In the genomic region with DNA sequence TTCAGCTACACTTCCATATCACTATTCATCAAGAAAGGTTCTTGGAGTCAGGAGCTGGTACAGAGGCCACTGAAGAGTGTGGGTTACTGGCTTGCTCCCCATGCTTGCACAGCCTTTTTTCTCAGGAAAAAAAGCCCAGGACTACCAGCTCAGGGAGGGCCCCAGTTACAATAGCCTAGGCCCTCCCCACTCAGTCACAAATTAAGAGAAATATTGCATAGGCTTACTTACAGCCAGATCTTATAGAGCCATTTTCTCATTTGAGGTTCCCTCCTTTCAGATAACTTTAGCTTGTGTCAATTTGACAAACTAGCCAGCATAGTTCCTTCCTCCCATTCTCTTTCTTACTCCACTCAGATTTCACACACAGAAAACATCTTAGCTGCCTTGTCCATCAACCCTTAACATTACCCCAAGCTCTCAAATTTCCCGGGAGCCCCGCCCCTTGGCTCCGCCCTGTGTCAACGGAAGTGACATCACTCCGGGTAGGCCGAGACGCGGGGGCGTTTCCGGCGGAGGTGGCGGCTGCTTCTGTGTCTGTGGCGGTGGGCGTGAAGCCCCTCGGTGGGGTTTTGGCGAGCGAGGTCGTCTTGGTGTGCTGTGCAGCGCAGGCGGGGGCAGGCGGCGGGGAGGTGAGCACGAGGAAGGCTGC, we compare ENCODE assay signal across 8 mouse cellular contexts. TPM values are rescaled to one million over a fixed set of nuclear protein-coding genes. Genes with fewer than 3 reads are reported as not detected.
DNase-seq lines count a peak whose midpoint lies in the region; ATAC-seq and TF ChIP-seq lines count a peak whose summit lies in the region.

Gene Edc3, plus strand, starts transcription at position 473 of the 652 bp plus-strand sequence.

- 0% methylated on average over 23 of the region's 23 CpGs for WGBS in forebrain, embryonic 16.5 days
- WGBS in liver, postnatal 0 days (ENCODE audit: insufficient replicate concordance), result under 1% methylated on average over 23 of the region's 23 CpGs
- WGBS in neural tube, embryonic 13.5 days, result under 1% methylated on average over 23 of the region's 23 CpGs

- peak within 1 kb of the TSS; percentile 90 for H3K9ac ChIP-seq in forebrain, embryonic 16.5 days (replicated peaks; ENCODE audit: low read depth, low read length)
- H3K9ac ChIP-seq in liver, postnatal 0 days (replicated peaks), result peak within 1 kb of the TSS; percentile 93
- peak within 1 kb of the TSS; percentile 87 for H3K9ac ChIP-seq in neural tube, embryonic 13.5 days

- peak within 1 kb of the TSS; percentile 73 for H3K27ac ChIP-seq in forebrain, embryonic 16.5 days (ENCODE audit: low read length)
- H3K27ac ChIP-seq in liver, postnatal 0 days (ENCODE audit: low read depth), result peak within 1 kb of the TSS; percentile 97
- peak within 1 kb of the TSS; percentile 81 for H3K27ac ChIP-seq in neural tube, embryonic 13.5 days (replicated peaks)
- H3K27ac ChIP-seq in testis, adult 2 months (ENCODE audit: control insufficient read depth, insufficient read depth, low read depth, low read length), result peak within 1 kb of the TSS; percentile 89

- H3K27me3 ChIP-seq in G1E (ENCODE audit: insufficient read depth, low read length), result peaks cover 8% of the 10 kb centered on the region
- H3K27me3 ChIP-seq in forebrain, embryonic 16.5 days (replicated peaks; ENCODE audit: control insufficient read depth, insufficient read depth, low read length), result no peaks in the 10 kb centered on the region
- H3K27me3 ChIP-seq in liver, postnatal 0 days (ENCODE audit: insufficient read depth, low read length), result no peaks in the 10 kb centered on the region
- H3K27me3 ChIP-seq in neural tube, embryonic 13.5 days, result no peaks in the 10 kb centered on the region
- H3K27me3 ChIP-seq in testis, adult 2 months (ENCODE audit: control insufficient read depth, insufficient read depth, low read length), result no peaks in the 10 kb centered on the region

- peaks cover 25% of the 10 kb centered on the region for H3K4me1 ChIP-seq in G1E (ENCODE audit: insufficient read depth, low read depth, low read length)
- peaks cover 12% of the 10 kb centered on the region for H3K4me1 ChIP-seq in forebrain, embryonic 16.5 days (replicated peaks; ENCODE audit: control insufficient read depth, insufficient read depth, low read length)
- peaks cover 3% of the 10 kb centered on the region; the same call in 1 of the 2 replicates for H3K4me1 ChIP-seq in liver, postnatal 0 days (ENCODE audit: insufficient read depth)
- H3K4me1 ChIP-seq in neural tube, embryonic 13.5 days (replicated peaks), result peaks cover 20% of the 10 kb centered on the region
- H3K4me1 ChIP-seq in testis, adult 2 months (ENCODE audit: control insufficient read depth, insufficient read depth, low read length), result no peaks in the 10 kb centered on the region; the same call in 1 of the 2 replicates

- DNase-seq in G1E (ENCODE audit: low spot score), result peak; percentile 95
- peak; percentile 86 to 88 for DNase-seq in cerebellum, adult 18-20 months
- peak; percentile 78 for DNase-seq in heart, postnatal 25 days (ENCODE audit: low spot score)
- DNase-seq in layer of hippocampus, adult 11-12 months (ENCODE audit: low spot score), result peak; percentile 86
- peak; percentile 93 for DNase-seq in liver, postnatal 0 days

- H3K9me3 ChIP-seq in G1E (replicated peaks), result 0 out of 2 replicates have a peak, but pooled peaks cover 3% of the 10 kb centered on the region
- H3K9me3 ChIP-seq in forebrain, embryonic 16.5 days (ENCODE audit: control insufficient read depth, low read length), result peaks cover 2% of the 10 kb centered on the region; the same call in 1 of the 2 replicates
- no peaks in the 10 kb centered on the region for H3K9me3 ChIP-seq in liver, postnatal 0 days (ENCODE audit: low read length)
- peaks cover 4% of the 10 kb centered on the region; the same call in 1 of the 2 replicates for H3K9me3 ChIP-seq in neural tube, embryonic 13.5 days

- ATAC-seq in G1E (ENCODE audit: extremely low read depth, insufficient number of reproducible peaks, low FRiP score, poor library complexity, severe bottlenecking), result peak; percentile 68
- ATAC-seq in forebrain, embryonic 16.5 days, result peak; percentile 96
- peak; percentile 89 for ATAC-seq in liver, postnatal 0 days
- ATAC-seq in neural tube, embryonic 13.5 days (ENCODE audit: low read depth), result peak; percentile 96

- TF ChIP-seq POLR2A in testis, adult 2 months (IDR thresholded peaks at IDR 0.05; ENCODE audit: control insufficient read depth, low read depth, low read length), result peak; percentile 74

- peak within 1 kb of the TSS; percentile 96 for H3K4me3 ChIP-seq in G1E (ENCODE audit: low read depth, low read length)
- peak within 1 kb of the TSS; percentile 84 for H3K4me3 ChIP-seq in forebrain, embryonic 16.5 days (replicated peaks; ENCODE audit: low read length)
- peak within 1 kb of the TSS; percentile 97 for H3K4me3 ChIP-seq in liver, postnatal 0 days (ENCODE audit: low read depth, low read length)
- H3K4me3 ChIP-seq in neural tube, embryonic 13.5 days, result peak within 1 kb of the TSS; percentile 90
- peak within 1 kb of the TSS; percentile 99 for H3K4me3 ChIP-seq in testis, adult 2 months (ENCODE audit: control insufficient read depth, low read depth, low read length)

- TF ChIP-seq CTCF in G1E (IDR thresholded peaks at IDR 0.05; ENCODE audit: low read depth, low read length), result no peak
- no peak for TF ChIP-seq CTCF in liver, postnatal 0 days (IDR thresholded peaks at IDR 0.05; ENCODE audit: low read depth)
- no peak for TF ChIP-seq CTCF in testis, adult 2 months (IDR thresholded peaks at IDR 0.05; ENCODE audit: control insufficient read depth, insufficient read depth, insufficient replicate concordance, low read depth, low read length)

- peak within 1 kb of the TSS; percentile 79 for H3K4me2 ChIP-seq in forebrain, embryonic 16.5 days (ENCODE audit: low read length)
- H3K4me2 ChIP-seq in liver, postnatal 0 days (ENCODE audit: low read depth, low read length), result peak within 1 kb of the TSS; percentile 88
- H3K4me2 ChIP-seq in neural tube, embryonic 13.5 days, result peak within 1 kb of the TSS; percentile 79

- intact Hi-C loops in heart, postnatal 25 days (cut with DNase I), result loop anchor here (5.0 kb wide), 2 partner anchors 34 to 46 kb away; no protein-coding TSS in a partner anchor

- TF ChIP-seq EP300 in liver, postnatal 0 days (IDR thresholded peaks at IDR 0.05; ENCODE audit: low read depth), result no peak

- peaks cover 23% of the 10 kb centered on the region for H3K36me3 ChIP-seq in G1E (replicated peaks)
- H3K36me3 ChIP-seq in forebrain, embryonic 16.5 days (ENCODE audit: control insufficient read depth, insufficient read depth), result peaks cover 3% of the 10 kb centered on the region; the same call in 1 of the 2 replicates
- H3K36me3 ChIP-seq in liver, postnatal 0 days (replicated peaks; ENCODE audit: insufficient read depth, low read length), result peaks cover under 1% of the 10 kb centered on the region; the same call in 1 of the 2 replicates
- peaks cover 6% of the 10 kb centered on the region for H3K36me3 ChIP-seq in neural tube, embryonic 13.5 days
- H3K36me3 ChIP-seq in testis, adult 2 months (ENCODE audit: control insufficient read depth, insufficient read depth, low read length), result no peaks in the 10 kb centered on the region

RNA-seq across cellular contexts. Expression of gene Edc3, which starts in this region (rescaled TPM):
- total RNA-seq in G1E (2014; fragmentation: Nextera tagmentation) (11.6 and 13.2 TPM in 2 replicates), G1E (2017) (5.7 and 5.9 TPM in 2 replicates)
- polyA plus RNA-seq in G1E (2012), result 9.5 and 9.8 TPM in 2 replicates
- 37.0 and 39.2 TPM in 2 replicates for polyA plus RNA-seq in forebrain, embryonic 16.5 days (2015; fragmentation: Nextera tagmentation; extraction: Ambion mirVana)
- total RNA-seq in heart, postnatal 25 days (2021), result 1 to 10 TPM; 4.9 to 7.0 TPM
- 9.9 and 13.2 TPM in 2 replicates for polyA plus RNA-seq in liver, postnatal 0 days (2015; fragmentation: Nextera tagmentation; extraction: Ambion mirVana)
- polyA plus RNA-seq in neural tube, embryonic 13.5 days (2015; fragmentation: Nextera tagmentation; extraction: Ambion mirVana), result 32.0 and 35.4 TPM in 2 replicates
- 8.0 and 8.1 TPM in 2 replicates for polyA plus RNA-seq in testis, adult 2 months (2012; rRNA removed)

Comparison
In these comparisons a context has a peak if more than half of its experiments do, and no peak if none do; other contexts are left out.
1. Peak in every context shown above with its lines: DNase-seq, ATAC-seq, H3K4me3 ChIP-seq and H3K27ac ChIP-seq.